Mouse (Mus musculus) adrenal gland, adult 18-20 months (tissue): Measurements from ENCODE around the gene Cfap69. TPM values are rescaled to one million over a fixed set of nuclear protein-coding genes. Genes with fewer than 3 reads are reported as not detected.

Experiments
- DNase-seq, 2 experiments: peaks; one replicate each; pipeline ENCODE4 v3.0.0; 2021 to 2022; ENCODE audit warnings: low spot score in 2 of 2
- total RNA-seq, 2 experiments: library from RNA; stranded (reverse); gene quantifications; 1 replicate in 1 of 2; 2 replicates in 1 of 2; pipeline ENCODE4 v1.2.3; 2021

The Cfap69 gene
- total RNA-seq, 2 experiments from 2014 or later = 6.4 to 8.3 TPM

DNA sequence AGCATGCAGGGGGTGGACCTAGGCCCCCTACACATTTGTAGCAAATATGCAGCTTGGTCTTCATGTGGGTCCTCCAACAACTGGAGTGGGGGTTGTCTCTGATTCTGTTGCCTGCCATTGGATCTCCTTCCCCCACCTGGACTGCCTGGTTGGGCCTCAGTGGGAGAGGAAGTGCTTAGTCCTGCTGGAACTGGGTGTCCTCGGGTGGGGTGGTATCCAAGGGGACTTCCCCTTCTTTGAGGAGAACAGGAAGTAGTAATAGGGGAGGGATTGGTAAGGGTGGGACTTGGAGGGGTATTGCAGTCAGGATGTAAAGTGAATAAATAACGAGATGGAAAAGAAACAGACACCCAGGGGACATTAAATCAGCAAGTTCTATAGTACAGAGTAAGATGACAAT, 5.4 kb downstream of the Cfap69 start:
- no peak for DNase-seq

DNA sequence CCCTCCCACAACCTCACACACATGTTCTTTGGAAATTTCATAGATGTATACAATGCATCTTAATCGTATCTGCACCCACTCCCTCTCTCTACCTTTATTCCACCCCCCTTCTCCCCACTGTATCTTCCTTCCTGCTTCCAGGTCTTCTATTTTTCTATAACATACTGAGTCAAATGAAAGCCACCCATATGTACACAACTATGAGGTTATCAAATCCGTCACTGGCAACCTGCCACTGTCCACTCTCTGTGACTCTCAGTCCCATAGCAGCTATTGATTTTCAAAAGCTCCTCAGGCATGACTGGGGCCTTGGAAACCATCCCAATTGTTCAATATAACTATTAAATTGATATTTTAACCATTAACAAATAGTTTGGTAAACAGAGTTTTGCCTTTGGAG, 6.1 kb downstream of the Cfap69 start:
- DNase-seq = no peak

DNA sequence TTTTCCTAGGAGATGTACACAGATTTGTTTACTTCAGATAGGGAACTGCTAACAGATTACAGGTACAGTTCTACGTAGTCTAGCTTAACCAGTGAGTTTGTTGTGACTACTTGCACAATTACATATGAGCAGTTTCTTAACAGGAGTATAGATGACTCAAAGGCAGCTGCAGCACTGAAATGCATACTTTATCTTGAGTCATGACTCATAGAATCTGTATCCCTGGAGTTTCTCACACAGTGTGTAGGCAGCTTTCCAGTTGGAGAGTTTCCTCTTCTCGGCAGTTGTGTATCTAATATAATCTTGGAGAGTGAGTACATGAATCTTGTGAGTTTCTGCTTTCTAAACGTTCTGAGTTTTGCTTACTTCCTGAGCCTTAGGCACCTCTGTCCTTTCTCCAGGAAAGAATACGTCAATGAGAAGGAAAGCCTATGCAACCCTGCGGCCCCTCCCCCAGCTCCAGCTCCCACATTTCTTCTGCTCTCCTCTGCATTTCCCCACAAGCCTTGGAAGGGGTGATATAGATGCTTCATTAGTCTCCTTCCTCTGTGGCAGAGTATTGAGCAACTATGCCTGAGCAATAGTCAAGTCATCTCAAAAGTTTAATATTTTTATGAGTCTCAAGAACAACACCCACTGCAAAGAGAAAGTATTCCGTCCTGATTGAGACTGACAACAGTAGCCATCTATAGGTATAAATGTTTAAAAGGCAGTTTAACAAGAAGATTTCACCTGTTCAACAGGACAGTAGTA, 15.0 kb downstream of the Cfap69 start:
- no peak for DNase-seq

DNA sequence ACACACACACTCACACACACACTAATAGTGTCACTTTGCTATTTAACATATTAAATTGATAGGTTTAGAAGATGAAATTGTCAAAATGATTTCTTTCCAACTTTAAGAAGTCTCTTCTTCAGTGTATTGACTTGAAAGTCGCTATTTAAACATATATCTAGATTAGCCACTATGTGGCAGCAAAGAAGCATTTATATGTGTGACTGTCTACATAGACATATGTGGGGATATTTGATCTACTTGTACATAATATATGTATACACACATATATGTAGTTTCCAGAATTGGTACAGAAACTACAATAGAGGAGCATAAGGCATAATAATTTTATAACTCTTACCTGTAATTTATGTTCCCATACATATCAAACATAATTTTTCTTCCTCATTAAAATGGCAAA, 17.9 kb downstream of the Cfap69 start:
- DNase-seq = no peak

DNA sequence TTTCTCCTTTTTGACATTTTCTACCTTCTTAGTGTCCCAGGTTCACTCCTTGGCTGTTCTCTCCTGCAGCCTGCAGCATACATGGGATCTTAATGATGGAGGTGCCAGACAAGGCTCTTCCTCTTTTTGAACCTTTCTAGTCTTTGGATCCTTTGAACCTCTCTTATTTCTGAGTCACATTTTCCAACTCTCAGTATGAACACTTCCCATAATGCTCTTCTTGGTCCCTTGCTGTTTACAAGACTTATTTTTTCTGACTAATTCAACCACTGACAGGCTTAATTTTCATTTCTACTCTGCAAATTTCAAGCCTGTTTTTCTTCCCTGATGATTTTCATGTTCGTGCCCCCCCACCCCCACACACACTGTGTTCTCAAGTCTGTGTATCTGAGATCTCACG, 25.5 kb downstream of the Cfap69 start:
- no peak for DNase-seq

DNA sequence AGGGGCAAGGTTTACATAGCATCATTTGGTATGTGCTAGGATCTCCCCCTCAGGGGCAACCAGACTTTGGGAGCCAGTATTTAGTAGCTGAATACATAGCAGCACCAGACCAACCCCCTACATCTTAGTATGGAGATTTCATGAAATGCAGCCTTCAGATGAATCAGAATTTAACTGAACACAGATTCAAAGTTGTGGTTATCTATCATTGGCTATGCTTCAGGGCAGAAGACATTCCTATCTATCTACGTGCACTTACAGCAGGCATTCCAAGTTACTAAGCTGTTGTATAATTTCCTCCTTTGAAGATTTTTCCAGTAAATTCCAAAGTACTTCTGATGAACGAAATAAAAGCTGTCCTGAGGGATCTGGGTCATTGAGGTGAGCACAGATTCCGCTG, 38.5 kb downstream of the Cfap69 start:
- DNase-seq = no peak

DNA sequence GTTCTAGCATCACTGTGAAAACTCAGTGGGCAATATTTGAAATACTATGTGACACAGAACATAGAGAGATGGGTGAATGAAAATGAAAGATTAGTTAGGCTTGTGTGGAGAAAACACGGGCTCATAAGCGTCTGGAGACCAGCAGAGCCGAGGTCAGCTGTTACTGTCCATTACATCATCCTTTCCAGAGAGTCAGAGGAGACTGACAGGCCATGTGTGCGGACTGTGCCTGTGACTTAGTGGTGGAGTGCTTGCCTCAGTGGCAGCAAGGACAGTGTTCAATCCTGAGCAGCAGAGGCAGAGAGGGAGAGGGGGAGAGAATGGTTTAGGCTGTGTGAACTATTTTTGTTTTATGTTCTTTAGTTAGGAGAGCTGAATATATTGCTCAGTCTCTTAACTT, 45.7 kb downstream of the Cfap69 start:
- no peak for DNase-seq

DNA sequence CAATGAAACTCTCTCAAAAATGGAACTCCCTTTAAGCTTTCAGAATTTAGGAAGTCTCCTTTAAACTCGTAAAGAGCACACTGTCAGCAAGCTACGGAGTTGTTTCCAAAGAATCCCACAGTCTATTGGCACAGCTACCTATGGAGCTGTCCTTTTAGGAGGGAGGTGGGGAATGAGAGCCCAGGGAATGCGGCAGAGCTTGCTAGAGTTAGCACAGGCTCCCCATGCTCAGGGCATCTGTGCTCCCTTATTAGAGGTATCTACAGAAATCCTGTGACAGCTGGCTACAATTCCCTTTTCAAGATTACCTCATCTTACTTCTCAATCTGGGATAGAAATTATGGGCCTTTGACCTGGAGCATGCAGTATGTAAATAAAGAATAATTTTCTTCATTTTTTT, 53.5 kb downstream of the Cfap69 start:
- no peak for DNase-seq

DNA sequence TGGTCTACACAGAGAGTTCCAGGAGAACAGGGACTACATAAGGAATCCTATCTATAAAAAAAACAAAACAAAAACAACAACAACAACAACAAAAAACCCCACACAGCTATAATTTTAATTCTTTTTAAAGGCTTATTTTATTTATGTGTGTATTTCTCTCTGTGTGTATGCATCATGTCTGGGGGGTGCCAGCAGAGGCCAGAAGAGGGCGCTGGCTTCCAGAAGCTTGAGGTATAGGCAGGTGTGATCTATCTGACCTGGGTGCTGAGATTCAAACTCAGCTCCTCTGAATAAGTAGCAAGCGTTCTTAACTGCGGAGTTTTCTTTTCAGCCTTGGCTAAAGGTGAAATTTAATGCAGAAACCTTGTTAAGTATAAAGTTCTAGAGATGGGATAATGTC, 76.4 kb downstream of the Cfap69 start:
- no peak for DNase-seq

DNA sequence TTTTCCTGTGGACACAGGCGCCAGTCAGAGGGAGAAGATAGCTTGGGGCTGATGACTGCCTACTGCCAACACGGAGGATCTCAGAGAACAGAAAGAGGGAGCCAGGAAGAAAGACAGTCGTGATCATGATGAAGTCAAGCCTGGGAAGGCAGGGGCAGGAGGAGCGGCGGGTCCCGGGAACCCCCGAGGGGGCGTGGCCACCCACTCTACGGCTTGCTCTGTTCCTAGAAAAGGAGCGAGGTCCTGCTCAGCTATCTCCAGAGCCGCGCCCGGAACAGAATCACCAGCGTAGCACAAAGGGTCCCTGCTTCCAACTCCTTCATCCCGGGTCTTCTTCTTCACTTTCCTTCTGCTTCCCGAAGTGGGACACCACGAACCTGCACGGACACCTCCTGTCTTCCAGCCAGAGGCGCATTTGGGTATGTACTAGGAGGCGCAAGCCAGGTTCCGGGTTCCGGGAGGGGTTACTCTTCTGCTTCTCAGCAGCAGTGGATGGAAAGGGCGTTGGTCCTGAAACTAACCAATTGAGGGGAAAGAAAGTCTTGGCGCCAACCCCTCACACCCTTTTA, 90.2 kb downstream of the Cfap69 start, which contains the start of gene Gm8773:
Gene Gm8773 (plus strand): TSS at position 51 of the 569 bp plus-strand sequence.
- DNase-seq = no peak

DNA sequence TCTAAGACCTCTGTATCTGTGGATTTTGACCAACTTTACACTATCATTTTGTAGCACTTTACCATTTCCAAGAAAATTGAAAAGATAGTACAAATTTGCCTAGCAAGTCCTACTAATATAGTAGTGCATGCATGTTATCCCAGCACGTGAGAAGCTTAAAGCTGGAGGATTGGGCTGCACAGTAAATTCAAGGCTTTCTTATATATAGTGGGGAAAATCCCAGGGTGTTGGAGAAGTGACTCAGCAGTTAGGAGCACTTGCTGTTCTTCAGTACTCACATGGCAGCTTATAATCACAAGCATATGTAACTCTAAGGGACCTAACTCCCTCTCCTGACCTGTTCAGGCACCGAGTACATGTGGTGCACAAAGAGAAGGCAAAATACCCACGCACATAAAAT, 101.6 kb downstream of the Cfap69 start:
- no peak for DNase-seq

DNA sequence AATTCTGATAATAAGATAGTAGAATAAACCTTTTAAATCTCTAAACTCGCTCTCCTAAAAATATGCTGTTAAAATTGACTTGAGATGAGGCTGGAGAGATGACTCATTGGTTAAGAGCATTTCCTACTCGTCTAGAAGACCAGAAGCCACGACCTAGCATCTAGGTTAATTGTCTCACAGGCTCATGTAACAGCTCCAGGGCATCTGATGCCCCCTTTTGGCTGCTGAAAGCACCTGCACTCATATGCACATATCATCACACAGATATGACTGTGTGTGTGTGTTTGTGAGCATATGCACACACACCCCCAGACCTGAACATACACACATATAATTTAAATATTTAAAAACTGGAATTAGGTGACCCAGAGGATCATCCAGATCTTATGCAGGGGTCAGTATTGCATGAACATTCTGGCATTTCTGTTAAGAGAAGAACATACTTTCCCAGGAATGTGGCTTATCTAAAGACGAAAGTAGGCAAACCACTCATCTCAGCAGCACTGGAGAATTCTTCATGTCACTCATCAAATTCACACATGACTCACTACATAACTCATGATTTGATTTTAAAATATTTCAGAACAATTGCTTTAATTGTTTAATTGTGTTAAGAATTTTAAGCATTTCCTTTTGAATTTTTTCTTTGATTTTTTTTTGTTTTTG, 102.9 kb downstream of the Cfap69 start:
- no peak for DNase-seq

DNA sequence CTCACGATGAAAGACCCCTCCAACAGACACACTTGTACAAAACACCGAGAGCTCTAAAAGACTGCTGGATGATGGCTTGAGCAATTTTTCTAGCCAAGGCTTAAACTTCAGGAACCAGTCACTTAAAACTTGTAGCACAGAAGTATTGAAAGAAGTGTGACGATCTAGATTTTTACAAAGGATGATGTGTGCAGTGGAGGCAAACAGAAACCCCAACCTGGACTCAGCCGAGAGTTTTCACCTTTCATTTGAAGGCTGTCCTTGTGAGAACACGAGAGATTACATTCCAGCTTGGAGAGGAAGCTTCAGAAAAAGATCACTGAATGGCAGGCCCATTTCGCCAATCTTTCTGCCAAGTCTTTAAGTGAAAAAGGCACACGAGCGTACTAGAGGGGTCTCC, 104.2 kb downstream of the Cfap69 start:
- DNase-seq = no peak

DNA sequence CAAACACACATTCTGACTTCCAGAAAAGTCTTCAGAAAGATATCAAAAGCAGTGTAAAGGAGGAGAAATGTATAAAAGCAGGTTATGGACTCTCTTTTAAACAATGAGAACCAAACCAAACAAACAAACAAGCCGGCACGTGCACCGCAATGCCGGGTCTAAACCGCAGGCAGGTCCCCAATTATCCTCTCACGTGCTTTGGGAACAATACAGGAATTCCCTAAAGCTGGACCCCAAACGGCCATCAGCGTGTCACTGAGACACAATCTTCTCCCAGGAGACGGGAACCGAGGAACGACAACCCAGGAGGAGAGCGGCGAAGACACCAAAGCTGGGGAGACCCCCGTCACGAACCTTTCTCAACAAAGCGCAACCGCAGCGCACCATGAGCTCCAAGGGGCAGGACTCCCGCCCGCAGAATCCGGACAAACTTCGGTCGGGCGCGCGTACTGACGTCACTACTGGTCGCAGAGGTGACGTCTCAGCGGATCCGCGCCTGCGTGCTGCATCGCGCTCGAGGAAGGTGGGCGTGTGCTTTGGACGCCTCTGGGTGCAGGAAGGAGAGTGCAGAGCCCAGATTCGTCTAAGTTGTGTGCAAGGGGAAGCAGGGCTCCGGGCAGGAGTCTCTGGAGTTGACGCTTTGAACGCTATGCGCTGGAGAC, 104.8 kb downstream of the Cfap69 start, which contains the start of gene Gtpbp10:
Gene Gtpbp10 (minus strand): TSS at position 460 of the 662 bp plus-strand sequence.
- peak; percentile 93 to 96 for DNase-seq

DNA sequence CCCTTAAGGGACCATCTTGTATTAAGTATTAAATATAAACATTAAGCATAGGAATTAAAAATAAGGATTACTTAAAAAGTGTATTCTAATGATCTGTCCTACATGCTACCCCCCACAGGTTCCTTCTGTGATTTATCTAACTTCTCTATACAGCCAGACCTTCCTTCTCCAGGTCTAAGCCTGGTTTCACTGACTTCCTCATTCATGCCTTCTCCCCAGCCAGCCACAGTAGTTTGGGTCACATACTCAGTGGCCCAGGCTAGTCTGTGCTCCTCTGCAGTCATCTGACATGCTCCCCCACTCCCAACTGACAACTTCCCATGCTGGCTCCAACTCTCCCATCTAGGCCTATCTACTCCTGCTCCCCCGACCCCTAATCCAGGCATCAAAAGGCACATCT, 112.9 kb downstream of the Cfap69 start:
- DNase-seq = no peak

DNA sequence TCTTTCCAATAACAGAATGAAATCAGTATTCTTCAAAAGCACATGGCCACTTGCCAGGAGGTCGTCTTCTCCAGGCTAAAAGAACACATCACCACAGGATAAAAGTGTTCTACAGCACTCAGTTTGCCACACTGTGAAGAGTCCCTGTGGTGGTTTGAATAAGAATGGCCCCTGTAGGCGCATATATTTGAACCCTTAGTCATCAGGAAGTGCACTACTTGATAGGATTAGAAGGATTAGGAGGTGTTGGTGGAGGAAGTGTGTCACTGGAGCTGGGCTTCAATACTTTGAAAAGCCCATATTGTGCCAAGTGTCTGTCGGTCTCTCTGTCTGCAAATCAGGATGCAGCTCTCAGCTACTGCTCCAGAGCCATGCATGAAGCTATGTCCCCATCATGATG, 123.7 kb downstream of the Cfap69 start:
- no peak for DNase-seq

DNA sequence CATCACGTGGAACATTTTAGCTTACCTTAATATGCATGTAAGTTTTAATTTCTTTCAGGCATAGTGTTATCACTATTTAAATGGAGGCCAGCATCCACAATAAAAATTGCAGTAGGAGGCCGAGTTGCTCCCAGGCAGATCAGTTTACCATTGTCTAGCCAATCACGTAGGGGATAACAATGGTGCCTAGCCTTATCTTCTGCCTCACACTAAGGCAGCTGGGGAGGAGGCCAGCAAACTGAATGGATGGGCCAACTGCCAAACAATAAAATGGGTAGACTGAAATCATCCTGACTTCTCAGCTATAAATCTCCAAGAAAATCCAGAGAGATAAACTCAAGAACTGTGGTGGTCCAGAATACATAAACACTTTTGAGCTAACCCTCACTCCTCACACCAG, 124.3 kb downstream of the Cfap69 start:
- DNase-seq = no peak

DNA sequence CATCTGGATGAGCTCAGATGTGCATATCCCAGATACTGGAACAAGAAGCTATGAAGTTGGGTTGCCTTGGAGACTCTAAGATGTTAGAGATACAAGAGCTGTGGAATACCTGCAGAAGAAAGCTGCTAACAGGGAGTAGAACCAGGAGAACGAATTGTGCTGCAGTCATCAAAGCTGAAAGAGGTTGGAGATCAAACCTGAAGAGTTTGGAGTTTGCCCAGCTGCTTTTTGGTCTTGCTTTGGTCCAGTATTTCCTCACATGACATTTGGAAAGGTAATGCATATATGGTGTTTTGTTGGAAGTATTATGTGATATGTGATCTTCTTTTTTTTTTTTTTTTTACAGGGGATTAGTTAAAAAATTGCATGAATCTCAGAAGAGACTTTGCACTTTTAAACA, 127.9 kb downstream of the Cfap69 start:
- DNase-seq = no peak

DNA sequence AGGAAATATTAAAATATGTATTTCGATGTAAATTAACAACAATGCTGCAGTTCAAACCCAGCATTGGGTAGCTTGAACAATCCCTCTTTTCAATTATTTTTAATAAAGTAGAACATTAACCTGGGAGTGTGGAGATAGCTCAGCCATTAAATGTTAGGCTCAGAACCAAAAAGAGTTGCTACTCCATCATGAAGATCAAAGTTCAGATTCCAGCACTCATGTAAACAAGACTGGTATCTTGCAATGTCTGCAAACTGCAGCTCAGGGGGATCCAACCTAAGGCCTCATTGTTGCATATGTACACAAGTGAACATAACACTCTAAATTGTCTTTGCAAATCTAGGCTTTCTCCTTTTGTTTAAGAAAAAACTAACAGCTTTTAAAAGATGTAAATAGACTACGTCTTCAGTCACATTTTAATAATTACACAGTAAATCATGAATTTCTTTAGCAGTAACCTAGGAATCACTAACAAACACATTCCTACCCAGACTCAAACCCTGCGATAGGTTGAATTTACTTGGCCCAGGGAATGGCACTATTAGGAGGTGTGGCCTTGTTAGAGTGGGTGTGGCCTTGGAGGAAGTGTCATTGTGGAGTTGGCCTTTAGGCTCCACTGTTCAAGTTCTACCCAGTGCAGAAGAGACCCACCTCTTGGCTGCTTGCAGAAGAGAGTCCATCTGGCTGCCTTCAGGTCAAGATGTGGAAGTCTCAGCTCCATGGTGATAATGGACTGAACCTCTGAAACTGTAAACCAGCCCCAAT, 130.2 kb downstream of the Cfap69 start:
- no peak for DNase-seq
